Mouse (Mus musculus) midbrain, embryonic 16.5 days (tissue): ENCODE measurements around the gene Cfap54. TPM values are rescaled to one million over a fixed set of nuclear protein-coding genes. Genes with fewer than 3 reads are reported as not detected.
A peak's percentile ranks its signal among the peaks of the same experiment; 100 is the strongest.

Source experiments
- ATAC-seq: fragments of 200-750 bp; cut with Nextera tagmentation; 2 replicates; pipeline ENCODE4 v1.8.0; 2017; ENCODE audit warnings: moderate TSS enrichment
- H3K27ac ChIP-seq: fragments of 300-500 bp; sonication (generic); 2 replicates; pipeline ENCODE4 v1.5.1; 2014; ENCODE audit warnings: mild to moderate bottlenecking, low read length, mixed read lengths
- H3K27me3 ChIP-seq: fragments of 300-500 bp; sonication (generic); 2 replicates; pipeline ENCODE4 v1.6.1; 2014; ENCODE audit warnings: low read depth, low read length, mixed read lengths; ENCODE audit not compliant: control insufficient read depth, insufficient read depth
- H3K36me3 ChIP-seq: fragments of 300-500 bp; sonication (generic); 2 replicates; pipeline ENCODE4 v1.6.1; 2014; ENCODE audit warnings: mild to moderate bottlenecking, low read length, moderate library complexity, mixed read lengths; ENCODE audit not compliant: control insufficient read depth, insufficient read depth
- H3K4me1 ChIP-seq: fragments of 300-500 bp; sonication (generic); 2 replicates; pipeline ENCODE4 v1.6.1; 2014; ENCODE audit warnings: mild to moderate bottlenecking, low read length, mixed read lengths; ENCODE audit not compliant: control insufficient read depth, insufficient read depth
- H3K4me2 ChIP-seq: fragments of 300-500 bp; sonication (generic); 2 replicates; pipeline ENCODE4 v1.6.1; 2014; ENCODE audit warnings: mild to moderate bottlenecking, low read length, mixed read lengths
- H3K4me3 ChIP-seq: fragments of 300-500 bp; sonication (generic); 2 replicates; pipeline ENCODE4 v1.5.1; 2014; ENCODE audit warnings: low read depth, mild to moderate bottlenecking, low read length, moderate library complexity, mixed read lengths
- H3K9ac ChIP-seq: fragments of 300-500 bp; sonication (generic); 2 replicates; pipeline ENCODE4 v1.6.1; 2014; ENCODE audit warnings: low read depth, low read length, mixed read lengths
- H3K9me3 ChIP-seq: fragments of 300-500 bp; sonication (generic); replicated peaks from 2 replicates; pipeline ENCODE4 v1.6.1; 2014; ENCODE audit warnings: mild to moderate bottlenecking, low read length, mixed read lengths; ENCODE audit not compliant: control insufficient read depth, poor library complexity, severe bottlenecking
- WGBS: fragments of 180-500 bp; shearing (Covaris S2); extraction: QIAGEN DNeasy Blood & Tissue Kit; methylation state at CpG from one replicate; pipeline ENCODE4 v1.1.7; 2014; 5-methylcytosine and 5-hydroxymethylcytosine counted together
- polyA plus RNA-seq: library from polyadenylated mRNA; unstranded; fragments of >200 nt; fragmentation: Nextera tagmentation; extraction: Ambion mirVana; gene quantifications from 2 replicates; pipeline ENCODE4 v1.2.1, GENCODE M21; 2015

The Cfap54 gene
- polyA plus RNA-seq, 1 experiment from 2014 or later, result 3.2 TPM

DNA sequence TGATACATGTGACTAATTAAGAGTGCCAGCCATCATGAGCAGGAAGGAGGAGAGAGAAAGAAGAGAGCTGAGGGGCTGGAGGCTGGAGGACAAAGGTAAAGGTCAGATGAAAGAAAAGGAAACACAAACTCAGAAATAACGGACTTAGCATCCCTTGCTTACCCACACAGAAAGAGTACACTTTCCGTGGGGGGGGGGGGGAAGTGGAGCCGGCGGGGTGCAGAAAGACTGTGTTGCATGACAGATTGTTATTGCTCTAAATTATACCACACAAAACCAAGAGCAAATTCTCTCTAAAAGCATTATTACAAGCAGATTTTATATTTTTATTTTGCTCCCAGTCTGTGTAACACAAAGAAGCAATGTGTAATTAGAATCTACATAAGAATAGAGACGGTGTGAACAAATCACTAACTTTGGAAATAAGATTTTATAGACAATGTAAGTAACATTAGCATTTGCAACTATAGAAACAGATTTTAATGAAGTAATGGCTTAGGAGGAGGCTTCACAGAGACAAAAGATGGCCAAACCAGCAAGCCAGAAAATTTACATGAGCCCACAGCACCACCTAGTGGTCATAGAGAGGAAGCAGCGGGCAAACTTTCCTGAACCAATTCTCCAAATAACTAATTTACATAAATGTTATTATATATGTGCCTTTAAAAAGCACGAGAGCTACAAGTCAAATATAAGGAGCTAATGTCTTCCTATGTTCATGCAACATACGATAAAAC, 67.2 kb downstream of the Cfap54 start:
- peaks cover 5% of the 10 kb centered on the region for H3K9me3 ChIP-seq
- no peaks in the 10 kb centered on the region for H3K27me3 ChIP-seq
- no peak overlapping the region for H3K4me3 ChIP-seq
- ATAC-seq, result peak; percentile 25; the same call in 1 of the 2 replicates
- H3K36me3 ChIP-seq, result no peaks in the 10 kb centered on the region
- WGBS, result 22% methylated on average over 8 of the region's 8 CpGs
- no peak overlapping the region for H3K9ac ChIP-seq
- H3K27ac ChIP-seq, result peak overlapping the region; percentile 23
- H3K4me2 ChIP-seq, result no peak overlapping the region
- peaks cover 8% of the 10 kb centered on the region for H3K4me1 ChIP-seq

DNA sequence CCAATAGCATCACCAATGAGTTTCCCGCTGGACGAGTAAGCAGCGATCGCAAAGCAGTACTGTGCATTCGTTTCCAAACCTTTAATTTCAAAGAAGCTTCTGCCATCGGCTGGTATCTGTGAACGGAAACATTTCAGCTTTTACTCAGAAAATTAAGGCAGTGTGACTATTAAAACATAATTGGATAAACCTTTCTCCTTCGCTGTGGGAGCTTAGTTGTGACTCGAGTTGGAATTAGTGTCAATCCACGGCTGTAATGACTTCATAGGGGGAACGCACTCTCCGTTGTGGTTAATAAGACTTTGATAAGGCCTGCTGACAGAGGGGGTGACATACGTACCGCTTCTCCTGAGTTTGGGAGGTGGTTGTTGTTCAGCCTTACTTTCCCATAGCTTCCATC, 70.3 kb downstream of the Cfap54 start:
- Histone ChIP-seq H3K27me3 (no peaks in the 10 kb centered on the region), H3K4me3 (no peak overlapping the region), H3K9ac (no peak overlapping the region), H3K36me3 (no peaks in the 10 kb centered on the region), H3K4me1 (peaks cover 8% of the 10 kb centered on the region), H3K9me3 (peaks cover 5% of the 10 kb centered on the region), H3K27ac (peak overlapping the region; percentile 38), H3K4me2 (peak overlapping the region; percentile 32; the same call in 1 of the 2 replicates)
- no peak for ATAC-seq
- 62% methylated on average over 14 of the region's 14 CpGs for WGBS

DNA sequence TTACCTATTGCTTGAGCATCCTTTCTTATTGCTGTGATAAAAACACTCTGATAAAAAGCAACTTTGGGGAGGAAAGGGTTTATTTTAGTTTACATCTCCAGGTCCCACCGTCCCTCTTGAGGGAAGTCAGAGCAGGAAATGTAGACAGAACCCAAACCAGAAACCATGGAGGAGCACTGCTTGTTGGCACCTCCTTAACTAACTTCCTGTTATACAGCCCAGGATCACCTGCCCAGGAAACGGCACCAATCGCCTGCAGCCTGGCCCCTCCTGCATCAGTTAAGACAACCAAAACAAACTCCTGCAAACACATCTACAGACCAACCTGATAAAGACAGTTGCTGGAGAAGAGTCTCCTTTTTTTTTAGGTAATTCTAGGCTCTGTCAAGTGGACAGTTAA, 74.4 kb downstream of the Cfap54 start:
- no peaks in the 10 kb centered on the region for H3K36me3 ChIP-seq
- no peak for ATAC-seq

DNA sequence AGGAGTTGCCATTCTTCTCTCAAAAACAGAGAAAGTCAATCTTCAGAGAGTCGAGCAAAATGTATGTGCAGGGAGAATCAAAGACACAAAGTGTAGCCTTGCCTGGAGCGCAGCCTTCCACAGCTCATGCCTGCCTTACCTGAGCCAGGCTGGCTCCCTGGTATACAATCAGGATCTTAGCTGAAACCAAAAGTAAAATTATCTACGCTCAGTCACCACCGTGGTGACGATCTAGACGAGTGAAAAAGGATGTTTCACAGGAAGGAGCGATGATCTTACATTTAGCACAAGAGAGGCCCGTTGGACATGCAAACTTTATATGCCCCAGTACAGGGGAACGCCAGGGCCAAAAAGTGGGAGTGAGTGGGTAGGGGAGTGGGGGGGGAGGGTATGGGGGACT, 75.0 kb downstream of the Cfap54 start:
- ATAC-seq, result no peak
- WGBS, result 87% methylated on average over 9 of the region's 9 CpGs

More for the DNA sequence above, 74.4 kb downstream of the Cfap54 start:
- Histone ChIP-seq H3K27me3 (no peaks in the 10 kb centered on the region), H3K4me3 (no peak overlapping the region), H3K9me3 (no peaks in the 10 kb centered on the region), H3K9ac (no peak overlapping the region), H3K4me2 (no peak overlapping the region), H3K4me1 (peaks cover 2% of the 10 kb centered on the region; the same call in 1 of the 2 replicates), H3K27ac (no peak overlapping the region)
- WGBS, result 86% methylated on average over 3 of the region's 3 CpGs

DNA sequence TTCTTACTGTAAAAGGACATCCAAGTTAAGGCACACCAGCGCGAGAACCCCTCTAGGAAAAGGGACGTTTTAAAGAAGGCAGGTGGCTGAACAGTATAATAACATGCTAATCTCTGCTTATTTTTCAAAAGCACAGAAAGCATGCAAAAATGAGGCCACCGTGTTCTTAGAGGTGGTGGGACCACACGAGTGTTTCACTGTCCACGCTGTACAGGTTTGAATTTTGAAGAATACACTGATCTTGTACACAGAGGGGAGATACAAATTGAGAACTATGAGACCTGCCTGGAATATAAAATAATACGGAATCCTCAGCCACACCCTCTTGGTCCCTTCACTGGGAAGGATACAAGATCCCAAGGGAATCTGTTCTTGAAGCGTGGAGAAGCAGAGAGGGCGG, 82.9 kb downstream of the Cfap54 start:
- no peak overlapping the region for H3K27ac ChIP-seq
- no peak for ATAC-seq
- 73% methylated on average over 9 of the region's 9 CpGs for WGBS
- no peaks in the 10 kb centered on the region for H3K27me3 ChIP-seq
- no peak overlapping the region for H3K9ac ChIP-seq
- no peaks in the 10 kb centered on the region; the same call in 1 of the 2 replicates for H3K36me3 ChIP-seq
- H3K4me2 ChIP-seq, result no peak overlapping the region
- no peaks in the 10 kb centered on the region for H3K4me1 ChIP-seq
- H3K4me3 ChIP-seq, result no peak overlapping the region
- H3K9me3 ChIP-seq, result no peaks in the 10 kb centered on the region

More for the DNA sequence above, 75.0 kb downstream of the Cfap54 start:
- no peaks in the 10 kb centered on the region for H3K36me3 ChIP-seq
- no peaks in the 10 kb centered on the region for H3K27me3 ChIP-seq
- H3K9ac ChIP-seq, result no peak overlapping the region
- H3K4me2 ChIP-seq, result no peak overlapping the region
- H3K27ac ChIP-seq, result no peak overlapping the region
- peaks cover 2% of the 10 kb centered on the region; the same call in 1 of the 2 replicates for H3K4me1 ChIP-seq
- H3K9me3 ChIP-seq, result no peaks in the 10 kb centered on the region
- no peak overlapping the region for H3K4me3 ChIP-seq

DNA sequence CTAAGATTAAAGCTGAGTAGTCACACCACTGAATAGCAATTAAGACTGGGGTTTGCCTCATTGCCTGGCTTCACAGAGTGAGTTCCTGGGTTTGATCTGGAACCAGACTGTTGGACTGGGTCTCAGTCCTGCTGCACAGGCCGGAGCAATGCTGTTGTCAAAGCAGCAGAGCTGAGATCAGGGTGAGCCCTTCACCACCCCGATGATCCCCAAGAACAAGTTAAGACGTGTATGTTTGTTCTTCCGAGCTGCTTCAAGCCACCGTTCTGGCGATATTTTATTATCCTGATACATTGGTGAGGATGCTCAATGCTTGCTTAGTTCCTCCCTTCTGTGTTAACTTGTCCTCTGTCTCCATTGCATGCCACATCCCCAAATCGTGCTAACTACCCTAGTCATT, 86.2 kb downstream of the Cfap54 start:
- no peak overlapping the region for H3K9ac ChIP-seq
- H3K4me2 ChIP-seq, result no peak overlapping the region
- no peak for ATAC-seq
- 96% methylated on average over 7 of the region's 7 CpGs for WGBS
- no peak overlapping the region for H3K4me3 ChIP-seq
- H3K27ac ChIP-seq, result no peak overlapping the region
- no peaks in the 10 kb centered on the region for H3K27me3 ChIP-seq
- no peaks in the 10 kb centered on the region for H3K9me3 ChIP-seq
- H3K4me1 ChIP-seq, result no peaks in the 10 kb centered on the region
- H3K36me3 ChIP-seq, result no peaks in the 10 kb centered on the region; the same call in 1 of the 2 replicates

DNA sequence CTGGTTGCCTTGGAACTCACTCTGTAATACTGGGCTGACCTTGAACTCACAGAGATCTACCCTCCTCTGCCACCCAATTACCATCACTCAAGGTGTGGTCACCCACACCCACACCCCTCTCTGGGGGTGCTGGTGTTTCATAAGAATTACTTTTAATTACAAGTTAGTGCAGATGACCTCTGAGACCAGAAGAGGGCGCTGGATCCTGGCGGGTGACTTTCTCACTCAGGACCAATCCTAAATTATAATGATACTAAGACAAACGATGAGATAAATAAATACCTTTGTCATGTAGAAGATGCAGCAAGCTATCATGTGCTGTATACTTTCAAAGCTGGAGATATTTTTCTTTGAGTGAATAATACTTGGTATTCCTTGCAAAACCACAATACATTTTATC, 87.1 kb downstream of the Cfap54 start:
- no peak overlapping the region for H3K4me3 ChIP-seq
- no peaks in the 10 kb centered on the region for H3K9me3 ChIP-seq
- H3K9ac ChIP-seq, result no peak overlapping the region
- H3K27me3 ChIP-seq, result no peaks in the 10 kb centered on the region
- no peak overlapping the region for H3K27ac ChIP-seq
- no peaks in the 10 kb centered on the region for H3K36me3 ChIP-seq
- WGBS, result 66% methylated on average over 3 of the region's 3 CpGs
- ATAC-seq, result no peak
- H3K4me2 ChIP-seq, result no peak overlapping the region
- H3K4me1 ChIP-seq, result no peaks in the 10 kb centered on the region

DNA sequence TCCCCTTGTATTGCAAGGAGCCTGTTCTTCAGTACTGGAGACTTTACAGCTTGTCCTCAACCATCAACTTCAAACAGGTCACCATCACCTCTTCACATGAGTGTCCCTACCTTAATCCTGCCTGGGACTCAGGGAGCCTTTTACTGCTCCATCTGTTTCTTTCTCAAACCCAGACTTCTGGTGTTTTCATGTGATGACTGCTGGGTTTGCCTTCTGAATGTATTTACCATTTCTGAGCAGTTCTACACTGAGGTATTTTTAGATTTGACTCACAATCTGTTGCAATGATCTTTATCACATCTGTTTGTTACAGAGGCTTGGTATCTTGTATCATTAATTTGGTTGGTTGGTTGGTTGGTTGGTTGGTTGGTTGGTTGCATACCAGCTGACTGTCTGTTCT, 88.9 kb downstream of the Cfap54 start:
- Histone ChIP-seq H3K4me2 (no peak overlapping the region), H3K36me3 (no peaks in the 10 kb centered on the region), H3K27me3 (no peaks in the 10 kb centered on the region), H3K27ac (no peak overlapping the region), H3K9me3 (no peaks in the 10 kb centered on the region), H3K9ac (no peak overlapping the region), H3K4me1 (no peaks in the 10 kb centered on the region), H3K4me3 (no peak overlapping the region)
- ATAC-seq, result no peak

DNA sequence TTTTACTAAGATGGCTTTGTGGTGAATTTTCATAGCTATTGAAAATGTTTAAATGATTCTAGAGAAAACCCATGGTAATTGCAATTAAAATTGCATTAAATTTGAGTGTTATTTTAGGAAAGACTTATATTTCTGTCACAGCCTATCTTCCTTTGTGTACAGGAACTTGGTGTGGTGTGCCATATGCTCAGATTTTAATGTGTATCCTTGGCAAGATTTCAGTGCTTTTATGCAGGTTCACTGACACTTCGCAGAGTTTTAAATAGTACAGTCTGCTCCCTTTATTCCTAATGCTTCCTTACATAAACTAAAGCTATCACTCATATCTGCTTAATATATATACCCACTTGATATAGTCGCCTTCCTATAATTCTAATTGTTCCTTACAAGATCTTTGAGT, 90.8 kb downstream of the Cfap54 start:
- Histone ChIP-seq H3K27ac (no peak overlapping the region), H3K9me3 (no peaks in the 10 kb centered on the region), H3K4me2 (no peak overlapping the region), H3K27me3 (no peaks in the 10 kb centered on the region), H3K36me3 (no peaks in the 10 kb centered on the region), H3K9ac (no peak overlapping the region), H3K4me3 (no peak overlapping the region), H3K4me1 (no peaks in the 10 kb centered on the region)
- 83% methylated on average over 2 of the region's 2 CpGs for WGBS
- ATAC-seq, result no peak
